Mouse (Mus musculus) ES-E14 (cell line): Measurements from ENCODE around the gene Mettl24. TPM values are rescaled to one million over a fixed set of nuclear protein-coding genes. Genes with fewer than 3 reads are reported as not detected.

Source experiments
- DNase-seq: peaks from one replicate; pipeline ENCODE4 v3.0.0-alpha.2; 2013; ENCODE audit warnings: low read depth, low spot score
- H3K27ac ChIP-seq: 2 replicates; pipeline ENCODE4 v1.5.1; 2012; ENCODE audit warnings: low read depth, mild to moderate bottlenecking, low read length, moderate library complexity, mixed read lengths; ENCODE audit not compliant: poor library complexity, insufficient read depth, severe bottlenecking
- H3K36me3 ChIP-seq: 2 replicates; pipeline ENCODE4 v1.6.1; 2012; ENCODE audit warnings: mild to moderate bottlenecking, low read length, moderate library complexity, mixed read lengths; ENCODE audit not compliant: control insufficient read depth, poor library complexity, insufficient read depth, severe bottlenecking
- H3K4me1 ChIP-seq, 2 experiments: fragments of 150-350 bp in 1 of 2; sonication (generic) in 1 of 2; 2 replicates each; pipeline ENCODE4 v1.6.1; 2012; ENCODE audit warnings: low read length in 2 of 2, mild to moderate bottlenecking in 1 of 2, mixed read lengths in 1 of 2; ENCODE audit not compliant: control insufficient read depth in 2 of 2, insufficient read depth in 2 of 2, poor library complexity in 1 of 2
- H3K4me3 ChIP-seq, 2 experiments: fragments of 150-350 bp in 1 of 2; sonication (generic) in 1 of 2; 2 replicates each; pipeline ENCODE4 v1.5.1; 2012; ENCODE audit warnings: low read length in 2 of 2, low read depth in 1 of 2, mild to moderate bottlenecking in 1 of 2, mixed read lengths in 1 of 2; ENCODE audit not compliant: insufficient read depth in 1 of 2, poor library complexity in 1 of 2, severe bottlenecking in 1 of 2
- H3K9ac ChIP-seq: 2 replicates; pipeline ENCODE4 v1.6.1; 2012; ENCODE audit warnings: low read depth, mild to moderate bottlenecking, low read length, mixed read lengths; ENCODE audit not compliant: poor library complexity, insufficient read depth, severe bottlenecking
- H3K9me3 ChIP-seq: fragments of 150-350 bp; sonication (generic); 2 replicates; pipeline ENCODE4 v1.6.1; 2012; ENCODE audit warnings: low read depth, mild to moderate bottlenecking, low read length; ENCODE audit not compliant: control insufficient read depth, insufficient read depth
- MAFK ChIP-seq: IDR thresholded peaks from 2 replicates; pipeline ENCODE4 v1.6.1; 2014; ENCODE audit warnings: mild to moderate bottlenecking, low read depth, low read length, inconsistent platforms; ENCODE audit not compliant: insufficient read depth
- in situ Hi-C, 2 experiments: fragments of 600-800 bp; cut with MboI; formaldehyde crosslinking; loops; one replicate each; pipeline ENCODE4 v1.15.1; 2025; ENCODE audit warnings: low sequenced_read_pairs in 2 of 2, inconsistent platforms in 1 of 2; ENCODE audit not compliant: unreplicated experiment in 2 of 2
- total RNA-seq: library from RNA; depleted of rRNA; stranded (reverse); fragments of 300-350 nt; gene quantifications from 2 replicates; pipeline ENCODE4 v1.2.3, GENCODE M21; 2012; rRNA removed

The Mettl24 gene
- total RNA-seq, 1 experiment, result 0.40 TPM

- Histone ChIP-seq H3K27ac (no peak overlapping the region), H3K4me3 (no peak overlapping the region), H3K4me1 (no peaks in the 10 kb centered on the region), H3K9me3 (no peaks in the 10 kb centered on the region), H3K36me3 (no peaks in the 10 kb centered on the region; the same call in 1 of the 2 replicates), H3K9ac (no peak overlapping the region)
- no peak for DNase-seq
- TF ChIP-seq MAFK, result no peak
- in situ Hi-C loops, result no loop called here
Measured at GRCm38 (mm10) chr10:40857599-40857998, 174.5 kb downstream of the Mettl24 start.

Other genes starting within 250 kb of the Mettl24 start
- not detected in 2 replicates for gene Slc22a16, start 112.9 kb upstream of the Mettl24 start, total RNA-seq
- gene Ddo, start 53.3 kb upstream of the Mettl24 start, total RNA-seq, result 0.21 TPM in 1 of 2 replicates, not detected in the other
- gene Cdc40, start 200.0 kb downstream of the Mettl24 start, total RNA-seq, result 12.8 and 13.0 TPM in 2 replicates
- 4.9 and 5.2 TPM in 2 replicates for gene Wasf1, start 200.2 kb downstream of the Mettl24 start, total RNA-seq